Mouse (Mus musculus): Measurements from ENCODE around the gene Esr2.

GRCm38 (mm10) chr12:76116577-76116976 lies 60.5 kb downstream of the Esr2 start:
- TF ChIP-seq CTCF (IDR thresholded peaks at IDR 0.05; ENCODE audit: borderline replicate concordance, extremely low read depth, insufficient read depth, insufficient read length), result no peak
- TF ChIP-seq POLR2A (IDR thresholded peaks at IDR 0.05; ENCODE audit: borderline replicate concordance, extremely low read depth, insufficient read depth, insufficient read length, poor library complexity, severe bottlenecking), result no peak
